Mouse (Mus musculus) midbrain, embryonic 13.5 days (tissue): Measurements from ENCODE around the gene Rai14. TPM values are rescaled to one million over a fixed set of nuclear protein-coding genes. Genes with fewer than 3 reads are reported as not detected.

Experiments
- ATAC-seq: fragments of 200-750 bp; cut with Nextera tagmentation; 2 replicates; pipeline ENCODE4 v1.8.0; 2017; ENCODE audit warnings: mild to moderate bottlenecking, moderate TSS enrichment, moderate library complexity
- H3K27ac ChIP-seq: fragments of 300-500 bp; sonication (generic); 2 replicates; pipeline ENCODE4 v1.5.1; 2015; ENCODE audit warnings: inconsistent platforms, mild to moderate bottlenecking, moderate library complexity
- H3K27me3 ChIP-seq: fragments of 300-500 bp; sonication (generic); 2 replicates; pipeline ENCODE4 v1.6.1; 2015; ENCODE audit warnings: mild to moderate bottlenecking, inconsistent platforms
- H3K36me3 ChIP-seq: fragments of 300-500 bp; sonication (generic); 2 replicates; pipeline ENCODE4 v1.6.1; 2015; ENCODE audit warnings: mild to moderate bottlenecking, inconsistent platforms
- H3K4me1 ChIP-seq: fragments of 300-500 bp; sonication (generic); replicated peaks from 2 replicates; pipeline ENCODE4 v1.6.1; 2015; ENCODE audit warnings: inconsistent platforms
- H3K4me2 ChIP-seq: fragments of 300-500 bp; sonication (generic); replicated peaks from 2 replicates; pipeline ENCODE4 v1.6.1; 2015; ENCODE audit warnings: moderate library complexity, mild to moderate bottlenecking, inconsistent platforms
- H3K4me3 ChIP-seq: fragments of 300-500 bp; sonication (generic); replicated peaks from 2 replicates; pipeline ENCODE4 v1.5.1; 2015; ENCODE audit warnings: mild to moderate bottlenecking, inconsistent platforms
- H3K9ac ChIP-seq: fragments of 300-500 bp; sonication (generic); replicated peaks from 2 replicates; pipeline ENCODE4 v1.6.1; 2015; ENCODE audit warnings: mild to moderate bottlenecking, inconsistent platforms
- H3K9me3 ChIP-seq: fragments of 300-500 bp; sonication (generic); 2 replicates; pipeline ENCODE4 v1.6.1; 2016; ENCODE audit warnings: mild to moderate bottlenecking, inconsistent platforms
- WGBS: fragments of 180-500 bp; shearing (Covaris S2); methylation state at CpG from one replicate; pipeline ENCODE4 v1.1.7; 2015; 5-methylcytosine and 5-hydroxymethylcytosine counted together
- polyA plus RNA-seq: library from polyadenylated mRNA; unstranded; fragments of >200 nt; fragmentation: Nextera tagmentation; extraction: Ambion mirVana; gene quantifications from 2 replicates; pipeline ENCODE4 v1.2.1, GENCODE M21; 2015

Gene Rai14
- polyA plus RNA-seq, 1 experiment from 2014 or later, result 34.2 TPM

DNA sequence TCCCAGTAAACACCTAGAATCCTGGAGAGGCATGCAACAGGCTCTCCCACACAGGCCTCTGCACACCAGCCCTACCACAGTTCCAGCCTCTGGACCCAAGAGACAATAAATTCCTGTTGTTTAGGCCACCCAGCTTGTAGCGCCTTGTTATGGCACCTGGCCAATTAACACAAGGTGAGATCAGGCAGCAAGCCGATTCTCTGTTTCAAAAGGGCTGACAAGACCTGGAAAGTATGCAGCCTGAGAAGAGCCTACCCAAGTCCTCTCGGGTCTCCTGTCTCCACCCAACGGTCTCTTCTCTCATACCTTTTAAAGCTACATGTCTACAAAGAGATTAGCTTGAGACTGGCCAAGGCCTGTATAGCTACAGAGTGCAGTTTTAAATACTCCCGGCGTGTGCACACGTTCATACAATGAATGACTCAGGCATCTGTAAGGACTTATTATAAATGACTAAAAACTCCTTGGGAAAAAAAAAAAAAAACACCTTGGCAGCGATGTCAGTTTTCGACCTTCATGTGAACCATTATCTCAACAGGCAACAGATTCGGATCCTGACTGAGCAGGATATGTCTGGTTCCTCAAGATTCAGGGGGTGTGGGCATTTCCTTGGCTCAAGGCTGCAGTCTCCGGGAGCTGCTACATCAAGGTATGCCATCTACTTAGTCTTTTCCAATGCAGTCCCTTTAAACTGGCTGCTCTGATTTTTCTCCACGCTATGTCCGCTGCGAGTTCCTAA, 28.6 kb downstream of the Rai14 start:
- Histone ChIP-seq H3K9me3 (no peaks in the 10 kb centered on the region), H3K4me1 (no peaks in the 10 kb centered on the region), H3K4me3 (no peak overlapping the region), H3K27ac (no peak overlapping the region), H3K4me2 (no peak overlapping the region), H3K27me3 (no peaks in the 10 kb centered on the region), H3K36me3 (peaks cover 21% of the 10 kb centered on the region), H3K9ac (no peak overlapping the region)
- ATAC-seq, result no peak
- WGBS, result 92% methylated on average over 14 of the region's 14 CpGs

DNA sequence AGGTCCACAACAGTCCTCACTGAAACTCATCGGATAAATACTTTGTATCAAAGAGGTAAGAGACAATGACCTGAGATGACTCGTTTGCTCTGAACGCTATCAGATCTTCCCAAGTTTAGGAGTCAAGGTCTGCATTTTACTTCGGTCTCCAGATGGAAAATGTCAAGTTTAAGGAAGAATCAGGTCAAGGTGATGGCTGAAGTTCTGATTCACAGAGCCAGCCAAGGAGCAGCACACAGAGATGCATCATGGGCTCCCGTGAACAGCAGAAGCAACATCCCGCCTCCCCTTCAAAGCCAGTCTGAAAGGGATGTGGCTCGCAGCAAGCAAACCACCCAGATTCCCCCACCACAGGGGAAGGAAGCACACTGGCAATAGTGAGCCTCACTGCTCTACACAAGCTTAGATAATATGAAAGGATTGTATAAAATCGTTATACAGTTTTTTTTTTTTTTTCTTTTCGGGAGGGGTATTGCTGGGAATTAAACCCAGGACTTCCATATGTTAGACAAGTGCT, 30.7 kb downstream of the Rai14 start:
- Histone ChIP-seq H3K4me2 (no peak overlapping the region), H3K36me3 (peaks cover 13% of the 10 kb centered on the region), H3K4me3 (no peak overlapping the region), H3K4me1 (peaks cover 8% of the 10 kb centered on the region; the same call in 1 of the 2 replicates), H3K9ac (no peak overlapping the region), H3K27me3 (no peaks in the 10 kb centered on the region), H3K9me3 (no peaks in the 10 kb centered on the region), H3K27ac (no peak overlapping the region)
- 95% methylated on average over 9 of the region's 9 CpGs for WGBS
- ATAC-seq, result no peak

GRCm38 (mm10) chr15:10680514-10680913, 33.9 kb downstream of the Rai14 start:
- Histone ChIP-seq H3K4me3 (no peak overlapping the region), H3K36me3 (no peaks in the 10 kb centered on the region), H3K4me2 (no peak overlapping the region), H3K9ac (no peak overlapping the region), H3K27me3 (no peaks in the 10 kb centered on the region), H3K27ac (no peak overlapping the region), H3K4me1 (peaks cover 8% of the 10 kb centered on the region; the same call in 1 of the 2 replicates), H3K9me3 (no peaks in the 10 kb centered on the region)
- 92% methylated on average over 5 of the region's 5 CpGs for WGBS
- ATAC-seq, result no peak

- 78% methylated on average over 4 of the region's 4 CpGs for WGBS
- no peak for ATAC-seq
Observed at GRCm38 (mm10) chr15:10679571-10679970, 34.9 kb downstream of the Rai14 start.

DNA sequence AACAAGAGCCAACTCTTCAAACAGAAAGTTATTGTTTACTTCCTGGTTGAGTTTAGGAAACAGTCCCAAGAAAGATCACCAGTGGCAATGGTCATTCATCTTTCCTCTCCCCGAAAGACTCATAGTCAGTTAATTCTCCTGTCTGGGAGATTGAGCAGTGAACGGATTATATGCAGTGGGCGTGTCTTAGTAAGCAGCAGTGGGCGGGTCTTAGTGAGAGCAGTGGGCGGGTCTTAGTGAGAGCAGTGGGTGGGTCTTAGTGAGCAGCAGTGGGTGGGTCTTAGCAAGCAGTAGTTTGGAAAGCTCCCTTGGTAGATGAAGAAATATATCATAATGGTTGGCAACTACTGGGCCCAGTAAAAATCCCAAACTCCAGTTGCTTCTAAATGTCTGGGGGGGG, 38.6 kb downstream of the Rai14 start:
- WGBS, result 88% methylated on average over 5 of the region's 5 CpGs
- Histone ChIP-seq H3K36me3 (peaks cover 3% of the 10 kb centered on the region; the same call in 1 of the 2 replicates), H3K9ac (no peak overlapping the region), H3K27me3 (no peaks in the 10 kb centered on the region), H3K27ac (no peak overlapping the region), H3K4me3 (no peak overlapping the region), H3K9me3 (no peaks in the 10 kb centered on the region), H3K4me2 (no peak overlapping the region), H3K4me1 (peaks cover 12% of the 10 kb centered on the region; the same call in 1 of the 2 replicates)
- ATAC-seq, result no peak

More at GRCm38 (mm10) chr15:10679571-10679970, 34.9 kb downstream of the Rai14 start:
- Histone ChIP-seq H3K4me1 (peaks cover 8% of the 10 kb centered on the region; the same call in 1 of the 2 replicates), H3K27me3 (no peaks in the 10 kb centered on the region), H3K9me3 (no peaks in the 10 kb centered on the region), H3K27ac (no peak overlapping the region), H3K4me2 (no peak overlapping the region), H3K36me3 (no peaks in the 10 kb centered on the region), H3K9ac (no peak overlapping the region), H3K4me3 (no peak overlapping the region)

GRCm38 (mm10) chr15:10672880-10673279, 41.5 kb downstream of the Rai14 start:
- Histone ChIP-seq H3K4me3 (no peak overlapping the region), H3K36me3 (peaks cover 3% of the 10 kb centered on the region; the same call in 1 of the 2 replicates), H3K4me2 (no peak overlapping the region), H3K9ac (no peak overlapping the region), H3K9me3 (no peaks in the 10 kb centered on the region), H3K4me1 (peaks cover 16% of the 10 kb centered on the region; the same call in 1 of the 2 replicates), H3K27ac (no peak overlapping the region), H3K27me3 (no peaks in the 10 kb centered on the region)
- no peak for ATAC-seq
- 39% methylated on average over 5 of the region's 5 CpGs for WGBS

DNA sequence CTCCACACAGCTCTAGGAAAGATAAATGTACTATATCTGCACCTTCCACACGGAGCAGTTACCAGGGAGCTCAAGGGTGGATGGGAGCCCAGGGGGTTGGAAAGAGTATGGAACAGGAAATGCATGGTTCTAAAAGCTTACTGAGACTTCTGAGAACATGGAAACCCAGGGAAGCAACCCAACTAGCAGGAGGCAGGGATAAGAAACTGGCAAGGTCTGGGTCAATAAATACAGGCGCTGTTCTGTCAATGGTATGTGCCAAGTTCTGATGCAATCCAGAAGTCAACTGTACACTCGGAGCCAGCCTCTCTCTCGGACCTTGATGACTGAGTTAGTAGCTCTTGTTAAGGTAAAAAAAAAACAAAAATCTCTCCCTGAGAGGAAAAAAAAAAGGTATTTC, 42.6 kb downstream of the Rai14 start:
- H3K27me3 ChIP-seq, result no peaks in the 10 kb centered on the region
- H3K27ac ChIP-seq, result no peak overlapping the region
- WGBS, result 94% methylated on average over 4 of the region's 4 CpGs
- H3K36me3 ChIP-seq, result peaks cover 3% of the 10 kb centered on the region; the same call in 1 of the 2 replicates
- no peaks in the 10 kb centered on the region for H3K9me3 ChIP-seq
- H3K9ac ChIP-seq, result no peak overlapping the region
- H3K4me1 ChIP-seq, result peaks cover 16% of the 10 kb centered on the region; the same call in 1 of the 2 replicates
- H3K4me3 ChIP-seq, result no peak overlapping the region
- H3K4me2 ChIP-seq, result no peak overlapping the region
- ATAC-seq, result no peak

- H3K9ac ChIP-seq, result no peak overlapping the region
- H3K27ac ChIP-seq, result no peak overlapping the region
- H3K36me3 ChIP-seq, result peaks cover 3% of the 10 kb centered on the region; the same call in 1 of the 2 replicates
- H3K4me2 ChIP-seq, result no peak overlapping the region
- whole genome bisulfite sequencing, result 68% methylated on average over 7 of the region's 7 CpGs
- no peaks in the 10 kb centered on the region for H3K9me3 ChIP-seq
- no peak overlapping the region for H3K4me3 ChIP-seq
- no peaks in the 10 kb centered on the region for H3K27me3 ChIP-seq
- H3K4me1 ChIP-seq, result peaks cover 16% of the 10 kb centered on the region; the same call in 1 of the 2 replicates
- ATAC-seq, result no peak; the same call in 1 of the 2 replicates
Observed at GRCm38 (mm10) chr15:10670107-10670506, 44.3 kb downstream of the Rai14 start.

DNA sequence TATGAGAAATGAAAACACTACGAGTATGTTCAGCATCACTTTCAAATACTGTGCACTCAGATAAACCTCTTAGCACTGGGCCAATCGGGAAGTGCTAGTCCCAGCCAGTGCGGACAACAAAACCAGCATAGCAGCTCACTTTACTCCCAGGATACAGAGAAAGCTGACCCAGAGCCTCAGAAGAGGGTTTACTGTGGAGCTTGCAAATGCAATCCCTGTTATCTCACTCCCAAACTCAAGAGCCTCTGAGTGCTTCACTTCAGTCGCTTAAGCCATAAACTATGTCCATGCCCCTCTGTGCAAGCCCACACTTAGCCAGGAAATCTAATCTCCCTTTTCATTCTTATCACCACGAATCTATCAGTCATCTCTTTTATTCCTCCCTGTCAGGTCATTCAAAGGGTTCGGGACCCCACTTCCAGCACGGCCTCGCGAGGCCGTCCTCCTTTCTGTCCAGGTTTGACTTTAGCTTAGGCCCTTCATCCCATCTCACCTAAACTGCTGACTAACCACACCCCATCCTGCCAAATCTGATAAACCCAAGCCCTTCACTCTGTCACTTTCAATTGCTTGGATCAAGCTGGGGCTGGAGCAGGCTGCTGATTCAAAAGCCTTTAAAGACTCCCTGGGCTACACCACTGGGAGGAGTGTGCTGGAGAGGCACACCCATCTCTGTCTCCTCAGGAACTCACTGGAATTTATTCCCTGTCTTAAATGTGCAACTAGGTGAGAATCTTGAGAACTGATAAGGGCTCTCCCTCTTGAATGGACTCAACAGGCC, 46.1 kb downstream of the Rai14 start:
- H3K9ac ChIP-seq, result no peak overlapping the region
- H3K4me1 ChIP-seq, result peaks cover 14% of the 10 kb centered on the region; the same call in 1 of the 2 replicates
- no peak for ATAC-seq
- H3K36me3 ChIP-seq, result peaks cover 3% of the 10 kb centered on the region; the same call in 1 of the 2 replicates
- 54% methylated on average over 10 of the region's 10 CpGs for WGBS
- H3K27ac ChIP-seq, result no peak overlapping the region
- H3K9me3 ChIP-seq, result no peaks in the 10 kb centered on the region
- H3K4me3 ChIP-seq, result no peak overlapping the region
- H3K27me3 ChIP-seq, result no peaks in the 10 kb centered on the region
- H3K4me2 ChIP-seq, result no peak overlapping the region

DNA sequence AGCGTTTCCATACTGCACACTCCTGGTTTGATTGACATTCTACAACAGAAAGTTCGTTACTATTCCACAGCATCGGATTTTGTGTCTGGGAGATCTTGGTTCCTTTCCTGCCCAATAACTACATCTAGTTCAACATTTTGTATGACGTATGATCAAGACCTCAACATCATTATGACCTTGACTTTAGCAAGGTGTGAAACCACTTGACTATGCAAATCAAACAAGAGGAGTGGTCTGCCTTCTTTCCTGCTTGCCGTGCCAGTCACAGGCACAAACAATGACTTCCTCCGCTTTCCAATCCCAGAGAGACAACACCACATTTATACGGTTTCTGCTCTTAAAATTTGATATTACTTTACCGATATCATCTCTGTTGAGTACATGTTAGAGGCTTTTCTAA, 48.6 kb downstream of the Rai14 start:
- ATAC-seq, result no peak
- WGBS, result 85% methylated on average over 8 of the region's 8 CpGs

DNA sequence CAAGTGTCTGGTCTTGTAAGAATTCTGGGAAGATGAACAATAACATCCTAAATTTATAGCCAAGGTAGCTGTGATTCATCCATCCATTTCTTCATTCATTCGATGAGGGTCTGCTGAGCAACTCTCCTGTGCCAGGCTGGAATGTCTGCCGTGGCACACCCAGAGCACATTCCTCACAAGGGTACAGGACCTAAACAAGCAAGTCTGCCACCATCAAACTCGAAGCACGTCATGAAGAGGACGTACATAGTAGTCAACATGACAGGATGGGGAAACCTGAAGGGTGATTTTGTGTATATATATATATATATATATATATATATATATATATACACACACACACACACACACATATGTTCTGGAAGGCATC, 49.9 kb downstream of the Rai14 start:
- no peak for ATAC-seq
- Histone ChIP-seq H3K36me3 (0 out of 2 replicates have a peak, but pooled peaks cover 5% of the 10 kb centered on the region), H3K4me3 (no peak overlapping the region), H3K27ac (no peak overlapping the region), H3K4me2 (no peak overlapping the region), H3K27me3 (no peaks in the 10 kb centered on the region), H3K4me1 (0 out of 2 replicates have a peak, but pooled peaks cover 8% of the 10 kb centered on the region), H3K9ac (no peak overlapping the region), H3K9me3 (no peaks in the 10 kb centered on the region)
- 96% methylated on average over 5 of the region's 5 CpGs for WGBS

More for the DNA sequence above, 48.6 kb downstream of the Rai14 start:
- Histone ChIP-seq H3K4me1 (peaks cover 12% of the 10 kb centered on the region; the same call in 1 of the 2 replicates), H3K4me3 (no peak overlapping the region), H3K9ac (no peak overlapping the region), H3K9me3 (no peaks in the 10 kb centered on the region), H3K27me3 (no peaks in the 10 kb centered on the region), H3K36me3 (no peaks in the 10 kb centered on the region), H3K4me2 (no peak overlapping the region), H3K27ac (no peak overlapping the region)
